Mouse (Mus musculus): ENCODE results near the gene Wsb2. TPM values are rescaled to one million over a fixed set of nuclear protein-coding genes. Genes with fewer than 3 reads are reported as not detected.

Gene Wsb2
- polyA plus RNA-seq, 1 experiment, result 238 TPM

GRCm38 (mm10) chr5:117357478-117358247 is 559 bp downstream of the Wsb2 start:
- peak; percentile 49 to 68 for DNase-seq
- Histone ChIP-seq H3K4me1 (ENCODE audit: control insufficient read depth, insufficient read depth, low read length) (peaks cover 20% of the 10 kb centered on the region), H3K27me3 (ENCODE audit: control insufficient read depth, insufficient read depth, low read length) (0 out of 2 replicates have a peak, but pooled peaks cover 1% of the 10 kb centered on the region), H3K4me3 (replicated peaks; ENCODE audit: insufficient read depth, low read depth, low read length) (peak overlapping the region; percentile 99), H3K27ac (ENCODE audit: insufficient read depth, low read length) (peak overlapping the region; percentile 93)
- under 1% methylated on average over 48 of the region's 49 CpGs for WGBS
- TF ChIP-seq POLR2A (IDR thresholded peaks at IDR 0.05; ENCODE audit: borderline replicate concordance, insufficient read depth, low read length) (no peak), CTCF (IDR thresholded peaks at IDR 0.05; ENCODE audit: borderline replicate concordance, insufficient read depth, low read depth, low read length) (no peak)

DNA sequence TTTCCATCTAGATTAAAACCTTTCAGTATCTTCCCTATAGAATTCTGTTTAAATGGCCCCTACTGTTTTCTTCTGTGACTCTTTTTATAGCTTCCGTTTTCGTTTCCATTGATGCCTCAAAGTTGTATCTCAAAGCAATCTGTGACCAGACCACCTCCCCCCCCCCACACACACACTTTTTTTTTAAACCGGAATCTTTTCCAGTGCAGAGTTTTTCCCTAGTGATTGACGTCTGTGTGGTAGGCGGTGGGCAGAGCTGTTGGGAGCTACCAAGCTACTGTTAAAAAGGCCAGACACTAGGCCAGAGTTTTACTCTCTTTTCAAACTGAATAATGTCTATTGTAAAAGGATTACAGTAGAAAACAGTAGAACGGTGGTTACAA is 1.1 kb downstream of the Wsb2 start:
- Histone ChIP-seq H3K4me3 (replicated peaks; ENCODE audit: insufficient read depth, low read depth, low read length) (peak overlapping the region; percentile 99), H3K27ac (ENCODE audit: insufficient read depth, low read length) (peak overlapping the region; percentile 93; the same call in 1 of the 2 replicates), H3K4me1 (ENCODE audit: control insufficient read depth, insufficient read depth, low read length) (peaks cover 24% of the 10 kb centered on the region), H3K27me3 (ENCODE audit: control insufficient read depth, insufficient read depth, low read length) (0 out of 2 replicates have a peak, but pooled peaks cover 1% of the 10 kb centered on the region)
- WGBS, result 5% methylated on average over 6 of the region's 6 CpGs
- DNase-seq, result no peak
- TF ChIP-seq POLR2A (IDR thresholded peaks at IDR 0.05; ENCODE audit: borderline replicate concordance, insufficient read depth, low read length), result no peak
- TF ChIP-seq CTCF (IDR thresholded peaks at IDR 0.05; ENCODE audit: borderline replicate concordance, insufficient read depth, low read depth, low read length), result no peak

GRCm38 (mm10) chr5:117358725-117359124 is 1.6 kb downstream of the Wsb2 start:
- 54% methylated on average over 11 of the region's 11 CpGs for WGBS
- Histone ChIP-seq H3K4me1 (ENCODE audit: control insufficient read depth, insufficient read depth, low read length) (peaks cover 29% of the 10 kb centered on the region), H3K4me3 (replicated peaks; ENCODE audit: insufficient read depth, low read depth, low read length) (peak overlapping the region; percentile 42), H3K27ac (ENCODE audit: insufficient read depth, low read length) (no peak overlapping the region), H3K27me3 (ENCODE audit: control insufficient read depth, insufficient read depth, low read length) (0 out of 2 replicates have a peak, but pooled peaks cover 1% of the 10 kb centered on the region)
- DNase-seq, result peak; percentile 55 to 61
- TF ChIP-seq CTCF (IDR thresholded peaks at IDR 0.05; ENCODE audit: borderline replicate concordance, insufficient read depth, low read depth, low read length), result peak; percentile 63; the same call in 1 of the 2 replicates
- TF ChIP-seq POLR2A (IDR thresholded peaks at IDR 0.05; ENCODE audit: borderline replicate concordance, insufficient read depth, low read length), result no peak

DNA sequence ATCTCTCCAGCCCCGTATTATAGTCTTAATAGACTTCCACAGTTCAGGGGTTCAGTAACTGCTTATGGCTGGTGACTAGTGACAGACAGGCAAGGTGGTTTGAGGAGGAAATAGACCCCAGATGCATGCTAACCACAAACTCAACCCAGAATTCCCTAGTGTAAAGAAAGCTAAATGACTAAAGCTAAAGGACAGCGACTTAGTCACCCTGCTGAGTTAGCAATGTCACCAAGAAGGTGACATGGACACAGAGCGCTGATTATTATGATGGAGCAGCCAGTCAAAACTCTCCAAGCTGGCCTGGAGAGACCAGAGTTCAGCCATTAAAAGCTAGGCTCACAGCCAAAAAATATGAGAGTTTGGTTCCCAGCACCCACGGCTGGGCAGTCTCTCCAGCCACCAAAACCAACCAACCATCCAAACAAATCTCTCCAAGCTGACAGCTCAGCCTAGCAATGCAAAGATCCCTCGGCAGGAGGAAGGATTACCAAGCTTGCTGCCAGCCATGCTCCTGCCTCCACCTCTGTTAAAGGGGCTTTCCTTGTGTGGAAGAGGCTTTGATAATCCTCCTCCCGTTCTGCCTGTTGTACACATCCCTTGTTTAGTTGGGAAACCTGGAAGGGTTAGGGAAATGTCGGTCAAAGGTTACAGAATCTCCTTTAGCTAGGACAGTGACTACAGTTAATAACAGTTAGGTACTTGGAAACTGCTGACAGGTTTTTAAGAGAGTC is 2.6 kb downstream of the Wsb2 start:
- WGBS, result 49% methylated on average over 7 of the region's 7 CpGs

DNA sequence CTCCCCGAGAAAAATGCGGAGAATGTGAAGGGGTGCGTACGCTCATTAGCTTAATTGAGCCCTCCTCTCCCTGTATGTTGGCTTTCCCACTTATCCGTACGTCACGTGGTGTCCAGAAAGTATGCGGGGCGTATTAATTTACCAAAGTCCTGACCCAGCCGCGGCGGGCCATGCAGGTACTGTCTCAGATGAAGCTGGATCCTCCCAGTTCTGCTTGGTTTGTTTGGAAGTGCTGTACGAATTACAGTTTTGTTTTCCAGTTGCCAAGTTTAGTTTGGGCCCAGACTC is 3.1 kb downstream of the Wsb2 start:
- Histone ChIP-seq H3K4me3 (replicated peaks; ENCODE audit: insufficient read depth, low read depth, low read length) (no peak overlapping the region), H3K27ac (ENCODE audit: insufficient read depth, low read length) (no peak overlapping the region), H3K4me1 (ENCODE audit: control insufficient read depth, insufficient read depth, low read length) (peaks cover 36% of the 10 kb centered on the region), H3K27me3 (ENCODE audit: control insufficient read depth, insufficient read depth, low read length) (0 out of 2 replicates have a peak, but pooled peaks cover 1% of the 10 kb centered on the region)
- 66% methylated on average over 13 of the region's 13 CpGs for WGBS
- DNase-seq, result no peak
- TF ChIP-seq POLR2A (IDR thresholded peaks at IDR 0.05; ENCODE audit: borderline replicate concordance, insufficient read depth, low read length) (no peak), CTCF (IDR thresholded peaks at IDR 0.05; ENCODE audit: borderline replicate concordance, insufficient read depth, low read depth, low read length) (no peak)

More for the DNA sequence above, 2.6 kb downstream of the Wsb2 start:
- Histone ChIP-seq H3K27me3 (ENCODE audit: control insufficient read depth, insufficient read depth, low read length) (0 out of 2 replicates have a peak, but pooled peaks cover 1% of the 10 kb centered on the region), H3K4me3 (replicated peaks; ENCODE audit: insufficient read depth, low read depth, low read length) (no peak overlapping the region), H3K4me1 (ENCODE audit: control insufficient read depth, insufficient read depth, low read length) (peaks cover 36% of the 10 kb centered on the region), H3K27ac (ENCODE audit: insufficient read depth, low read length) (0 out of 2 replicates have a peak overlapping the region, but pooled peaks have one; percentile 12)
- DNase-seq, result no peak
- TF ChIP-seq POLR2A (IDR thresholded peaks at IDR 0.05; ENCODE audit: borderline replicate concordance, insufficient read depth, low read length) (no peak), CTCF (IDR thresholded peaks at IDR 0.05; ENCODE audit: borderline replicate concordance, insufficient read depth, low read depth, low read length) (no peak)

DNA sequence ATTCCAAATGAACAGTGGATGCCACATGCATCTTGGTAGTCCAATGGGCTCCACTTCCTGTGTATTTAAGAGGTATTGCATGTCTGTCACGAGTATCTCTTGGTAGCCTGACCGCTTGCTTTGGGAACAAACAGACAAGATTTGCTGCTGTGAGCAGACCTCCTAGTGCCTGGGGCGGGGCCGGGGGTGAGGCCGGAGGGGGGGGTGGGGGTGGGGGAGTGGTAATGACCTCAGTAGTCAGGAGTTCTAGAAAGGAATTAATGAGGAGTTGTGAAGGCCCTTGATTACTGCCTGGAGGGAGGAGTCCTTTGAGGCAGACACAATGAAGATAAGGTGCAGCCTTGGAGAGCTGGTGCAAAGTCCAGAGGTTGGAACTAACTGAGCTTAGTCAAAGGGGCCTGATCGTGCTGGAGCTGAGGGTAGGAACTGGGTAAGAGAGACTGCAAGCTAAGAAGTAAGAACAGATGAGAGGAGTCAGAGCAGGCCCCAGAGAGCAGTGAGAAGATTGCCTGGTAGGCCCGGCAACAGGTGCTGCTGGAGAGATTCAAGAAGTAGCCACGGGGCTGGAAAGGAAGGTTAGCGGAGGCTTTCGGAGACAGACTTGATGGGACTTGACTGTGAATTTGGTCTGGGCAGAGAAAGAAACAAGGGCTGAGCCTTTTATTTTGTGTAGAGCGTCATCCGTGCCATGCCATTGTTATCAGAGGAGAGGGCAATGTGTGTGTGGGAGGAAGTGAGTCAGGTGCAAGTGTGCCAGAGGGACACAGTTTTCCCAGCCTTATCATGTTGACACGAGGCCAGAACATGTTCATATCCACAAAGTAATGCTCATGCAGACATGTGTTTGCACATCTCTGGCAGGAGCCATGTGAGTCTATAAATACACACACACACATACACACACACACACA is 3.8 kb downstream of the Wsb2 start:
- Histone ChIP-seq H3K4me3 (replicated peaks; ENCODE audit: insufficient read depth, low read depth, low read length) (no peak overlapping the region), H3K4me1 (ENCODE audit: control insufficient read depth, insufficient read depth, low read length) (peaks cover 36% of the 10 kb centered on the region), H3K27ac (ENCODE audit: insufficient read depth, low read length) (no peak overlapping the region), H3K27me3 (ENCODE audit: control insufficient read depth, insufficient read depth, low read length) (0 out of 2 replicates have a peak, but pooled peaks cover 1% of the 10 kb centered on the region)
- 48% methylated on average over 13 of the region's 13 CpGs for WGBS
- TF ChIP-seq POLR2A (IDR thresholded peaks at IDR 0.05; ENCODE audit: borderline replicate concordance, insufficient read depth, low read length) (no peak), CTCF (IDR thresholded peaks at IDR 0.05; ENCODE audit: borderline replicate concordance, insufficient read depth, low read depth, low read length) (no peak)
- DNase-seq, result no peak

- Histone ChIP-seq H3K27me3 (ENCODE audit: control insufficient read depth, insufficient read depth, low read length) (0 out of 2 replicates have a peak, but pooled peaks cover 1% of the 10 kb centered on the region), H3K27ac (ENCODE audit: insufficient read depth, low read length) (no peak overlapping the region), H3K4me3 (replicated peaks; ENCODE audit: insufficient read depth, low read depth, low read length) (no peak overlapping the region), H3K4me1 (ENCODE audit: control insufficient read depth, insufficient read depth, low read length) (peaks cover 31% of the 10 kb centered on the region)
- WGBS, result 40% methylated on average over 4 of the region's 4 CpGs
- no peak for DNase-seq
- no peak for TF ChIP-seq CTCF (IDR thresholded peaks at IDR 0.05; ENCODE audit: borderline replicate concordance, insufficient read depth, low read depth, low read length)
- no peak for TF ChIP-seq POLR2A (IDR thresholded peaks at IDR 0.05; ENCODE audit: borderline replicate concordance, insufficient read depth, low read length)
These were observed 4.5 kb downstream of the Wsb2 start for GRCm38 (mm10) chr5:117361590-117361989.

Measured in cerebellum, adult 2 months (tissue).